Mouse (Mus musculus) forebrain, embryonic 11.5 days (tissue): ENCODE data around the gene Ppp3ca. TPM values are rescaled to one million over a fixed set of nuclear protein-coding genes. Genes with fewer than 3 reads are reported as not detected.

Experiments
- ATAC-seq: fragments of 200-750 bp; cut with Nextera tagmentation; replicated peaks from 2 replicates; pipeline ENCODE4 v1.8.0; 2017; ENCODE audit warnings: moderate TSS enrichment; ENCODE audit not compliant: low FRiP score
- DNase-seq: peaks from one replicate; pipeline ENCODE4 v3.0.0-alpha.2; 2017; ENCODE audit warnings: low spot score
- H3K27ac ChIP-seq: fragments of 300-500 bp; sonication (generic); 2 replicates; pipeline ENCODE4 v1.5.1; 2014; ENCODE audit warnings: low read depth, low read length
- H3K27me3 ChIP-seq: fragments of 300-500 bp; sonication (generic); 2 replicates; pipeline ENCODE4 v1.6.1; 2014; ENCODE audit warnings: mild to moderate bottlenecking, low read length, mixed read lengths; ENCODE audit not compliant: control insufficient read depth, insufficient read depth
- H3K36me3 ChIP-seq: fragments of 300-500 bp; sonication (generic); 2 replicates; pipeline ENCODE4 v1.6.1; 2014; ENCODE audit warnings: mild to moderate bottlenecking, low read length, moderate library complexity, mixed read lengths; ENCODE audit not compliant: control insufficient read depth, insufficient read depth
- H3K4me1 ChIP-seq: fragments of 300-500 bp; sonication (generic); replicated peaks from 2 replicates; pipeline ENCODE4 v1.6.1; 2014; ENCODE audit warnings: low read length, mixed read lengths; ENCODE audit not compliant: control insufficient read depth, insufficient read depth
- H3K4me2 ChIP-seq: fragments of 300-500 bp; sonication (generic); 2 replicates; pipeline ENCODE4 v1.6.1; 2014; ENCODE audit warnings: low read depth, mild to moderate bottlenecking, low read length, moderate library complexity, mixed read lengths; ENCODE audit not compliant: severe bottlenecking
- H3K4me3 ChIP-seq: fragments of 300-500 bp; sonication (generic); 2 replicates; pipeline ENCODE4 v1.5.1; 2014; ENCODE audit warnings: low read depth, low read length
- H3K9ac ChIP-seq: fragments of 300-500 bp; sonication (generic); 2 replicates; pipeline ENCODE4 v1.6.1; 2014; ENCODE audit warnings: low read length
- H3K9me3 ChIP-seq: fragments of 300-500 bp; sonication (generic); 2 replicates; pipeline ENCODE4 v1.6.1; 2016; ENCODE audit warnings: low read length, mixed read lengths; ENCODE audit not compliant: control insufficient read depth
- WGBS: fragments of 180-500 bp; shearing (Covaris S2); extraction: QIAGEN DNeasy Blood & Tissue Kit; methylation state at CpG from one replicate; pipeline ENCODE4 v1.1.7; 2014; 5-methylcytosine and 5-hydroxymethylcytosine counted together
- polyA plus RNA-seq: library from polyadenylated mRNA; unstranded; fragments of >200 nt; fragmentation: Nextera tagmentation; extraction: Ambion mirVana; gene quantifications from 2 replicates; pipeline ENCODE4 v1.2.1, GENCODE M21; 2014

Gene Ppp3ca
- polyA plus RNA-seq, 1 experiment from 2014 or later = 59.0 TPM

DNA sequence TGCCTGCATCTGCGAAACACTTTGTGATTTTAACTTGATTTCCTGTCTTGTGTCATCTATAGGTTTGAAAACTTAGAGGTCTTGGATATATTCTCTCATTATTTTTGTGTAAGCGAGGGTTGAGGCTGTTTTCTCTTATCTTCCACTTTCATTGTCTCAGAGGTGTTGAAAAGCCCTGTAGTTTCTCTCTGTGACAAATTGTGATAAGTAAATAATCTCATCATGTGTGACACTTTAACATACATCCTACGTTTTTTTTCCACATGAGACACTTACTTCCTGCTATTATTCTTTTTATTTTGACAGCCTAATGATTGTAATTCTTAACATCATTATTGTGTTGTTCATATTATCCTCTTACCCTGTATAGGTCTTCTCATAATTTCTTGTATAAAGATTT lies 140.3 kb downstream of the Ppp3ca start:
- no peak overlapping the region for H3K4me2 ChIP-seq
- H3K27me3 ChIP-seq = no peaks in the 10 kb centered on the region
- H3K36me3 ChIP-seq = no peaks in the 10 kb centered on the region
- no peak overlapping the region for H3K4me3 ChIP-seq
- WGBS = 83% methylated on average over 3 of the region's 3 CpGs
- no peaks in the 10 kb centered on the region for H3K9me3 ChIP-seq
- ATAC-seq (no peak), DNase-seq (no peak)
- H3K27ac ChIP-seq = no peak overlapping the region
- no peaks in the 10 kb centered on the region for H3K4me1 ChIP-seq
- H3K9ac ChIP-seq = no peak overlapping the region

DNA sequence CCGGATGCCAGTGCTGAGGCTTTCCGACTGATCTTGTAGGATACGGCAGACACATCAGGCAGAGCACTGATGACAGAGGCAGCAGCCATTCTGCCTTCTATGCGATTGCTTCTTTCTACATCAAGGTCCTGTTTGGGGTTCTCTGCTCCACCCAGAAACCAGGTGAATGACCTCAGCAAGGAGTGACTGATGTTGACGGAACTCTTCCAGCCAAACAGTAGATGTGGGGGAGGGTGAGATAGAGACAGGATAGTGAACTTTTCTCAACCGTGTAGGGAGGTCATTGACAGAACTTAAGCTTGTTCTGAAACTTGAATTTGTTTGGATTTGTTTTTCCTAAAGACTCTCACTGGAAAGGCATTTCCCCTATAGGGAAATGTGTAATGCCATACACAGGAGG lies 142.2 kb downstream of the Ppp3ca start:
- Histone ChIP-seq H3K9me3 (no peaks in the 10 kb centered on the region), H3K4me3 (no peak overlapping the region), H3K9ac (no peak overlapping the region), H3K4me1 (no peaks in the 10 kb centered on the region), H3K27ac (no peak overlapping the region), H3K27me3 (no peaks in the 10 kb centered on the region), H3K36me3 (no peaks in the 10 kb centered on the region), H3K4me2 (no peak overlapping the region)
- no peak for ATAC-seq
- DNase-seq = no peak
- WGBS = 86% methylated on average over 6 of the region's 6 CpGs

DNA sequence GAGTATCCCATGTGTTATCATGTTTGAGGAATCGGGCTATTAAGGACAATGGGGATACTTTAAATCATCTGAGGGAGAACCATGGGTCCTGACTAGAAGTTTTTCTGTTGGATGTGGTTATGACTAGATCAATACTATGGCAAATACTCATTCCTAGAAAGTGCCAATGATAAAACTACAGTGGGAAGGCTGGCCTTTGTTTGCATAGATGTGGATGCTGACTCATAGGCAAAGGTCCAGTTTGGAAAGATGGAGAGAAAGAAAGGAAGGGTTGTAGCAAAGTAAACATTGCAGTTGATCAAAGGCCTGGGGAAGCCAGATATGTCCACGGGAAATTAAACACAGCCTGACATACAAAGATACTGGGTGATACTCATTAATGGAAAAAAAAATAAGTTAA lies 142.9 kb downstream of the Ppp3ca start:
- ATAC-seq = no peak
- H3K36me3 ChIP-seq = no peaks in the 10 kb centered on the region
- DNase-seq = no peak
- H3K9ac ChIP-seq = no peak overlapping the region
- H3K9me3 ChIP-seq = no peaks in the 10 kb centered on the region
- WGBS = 88% methylated on average over 2 of the region's 2 CpGs
- no peaks in the 10 kb centered on the region for H3K4me1 ChIP-seq
- H3K4me2 ChIP-seq = no peak overlapping the region
- no peak overlapping the region for H3K4me3 ChIP-seq
- no peak overlapping the region for H3K27ac ChIP-seq
- no peaks in the 10 kb centered on the region for H3K27me3 ChIP-seq

DNA sequence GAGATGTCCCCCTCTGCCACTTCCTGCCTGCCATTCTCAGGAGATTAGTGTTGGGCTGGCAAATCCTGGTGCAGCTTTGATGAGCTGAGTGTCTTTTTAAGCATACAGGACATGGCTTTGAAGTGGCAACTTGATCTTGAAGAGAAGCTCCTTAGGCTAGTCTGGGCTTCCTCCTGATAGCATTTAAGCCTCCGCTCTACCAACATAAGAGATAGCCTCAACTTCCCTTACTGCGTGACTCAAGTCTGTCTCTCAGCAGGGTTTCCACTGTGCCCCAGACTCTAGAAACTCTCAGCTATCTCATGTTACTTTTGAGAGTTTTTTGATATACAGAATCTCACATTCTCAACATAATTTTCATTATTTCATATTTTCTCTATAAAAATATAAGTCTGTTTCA lies 144.0 kb downstream of the Ppp3ca start:
- Histone ChIP-seq H3K9me3 (no peaks in the 10 kb centered on the region), H3K9ac (no peak overlapping the region), H3K27ac (no peak overlapping the region), H3K4me1 (no peaks in the 10 kb centered on the region), H3K4me2 (no peak overlapping the region), H3K27me3 (no peaks in the 10 kb centered on the region), H3K4me3 (no peak overlapping the region), H3K36me3 (no peaks in the 10 kb centered on the region)
- no peak for DNase-seq
- no peak for ATAC-seq
- WGBS = 80% methylated on average over 2 of the region's 2 CpGs

DNA sequence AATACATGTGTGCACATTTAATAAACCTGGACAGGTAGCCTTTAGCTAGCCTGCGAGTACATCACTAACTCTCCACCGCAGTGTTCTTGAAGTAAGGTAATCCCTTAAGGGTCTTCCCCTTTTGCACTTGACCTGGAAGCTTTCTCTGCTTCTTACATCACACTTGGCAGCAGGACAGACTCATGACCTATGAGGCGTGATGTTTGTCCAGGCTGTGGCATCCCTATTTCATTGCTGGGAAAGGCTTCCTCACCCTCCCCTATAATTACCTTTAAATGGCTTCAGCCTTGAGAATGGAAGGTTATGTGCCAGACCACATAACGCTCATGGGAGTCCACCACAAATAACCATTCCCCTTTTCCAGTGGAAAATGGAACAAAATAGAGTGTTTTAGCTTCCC lies 145.0 kb downstream of the Ppp3ca start:
- Histone ChIP-seq H3K27me3 (no peaks in the 10 kb centered on the region), H3K9ac (no peak overlapping the region), H3K27ac (no peak overlapping the region), H3K4me1 (no peaks in the 10 kb centered on the region), H3K9me3 (no peaks in the 10 kb centered on the region), H3K36me3 (no peaks in the 10 kb centered on the region), H3K4me2 (no peak overlapping the region), H3K4me3 (no peak overlapping the region)
- no peak for ATAC-seq
- DNase-seq = no peak
- WGBS = 92% methylated on average over 4 of the region's 4 CpGs

DNA sequence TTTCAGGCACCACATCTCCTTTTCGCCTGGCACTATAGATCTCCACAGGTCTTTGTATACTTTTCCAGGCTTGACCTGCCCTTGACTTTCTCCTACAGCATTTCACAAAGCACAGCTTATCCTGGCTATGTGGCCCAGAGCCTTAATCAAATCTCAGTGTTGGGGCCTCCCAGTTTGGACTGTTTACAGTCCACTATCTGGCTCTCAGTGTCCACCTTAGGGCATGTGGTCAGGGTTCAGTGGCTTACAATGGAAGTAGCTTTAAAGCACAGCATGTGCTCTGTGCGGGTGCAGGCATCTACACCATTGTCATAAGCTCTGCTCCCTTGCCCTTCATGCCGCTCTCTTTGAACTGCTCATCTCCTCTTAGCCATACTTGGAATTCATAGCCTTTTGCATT lies 146.4 kb downstream of the Ppp3ca start:
- 43% methylated on average over 3 of the region's 3 CpGs for WGBS
- H3K4me1 ChIP-seq = no peaks in the 10 kb centered on the region
- H3K36me3 ChIP-seq = no peaks in the 10 kb centered on the region
- H3K9ac ChIP-seq = no peak overlapping the region
- ATAC-seq (no peak), DNase-seq (no peak)
- no peaks in the 10 kb centered on the region for H3K9me3 ChIP-seq
- H3K27ac ChIP-seq = no peak overlapping the region
- no peak overlapping the region for H3K4me2 ChIP-seq
- H3K27me3 ChIP-seq = no peaks in the 10 kb centered on the region
- H3K4me3 ChIP-seq = no peak overlapping the region

DNA sequence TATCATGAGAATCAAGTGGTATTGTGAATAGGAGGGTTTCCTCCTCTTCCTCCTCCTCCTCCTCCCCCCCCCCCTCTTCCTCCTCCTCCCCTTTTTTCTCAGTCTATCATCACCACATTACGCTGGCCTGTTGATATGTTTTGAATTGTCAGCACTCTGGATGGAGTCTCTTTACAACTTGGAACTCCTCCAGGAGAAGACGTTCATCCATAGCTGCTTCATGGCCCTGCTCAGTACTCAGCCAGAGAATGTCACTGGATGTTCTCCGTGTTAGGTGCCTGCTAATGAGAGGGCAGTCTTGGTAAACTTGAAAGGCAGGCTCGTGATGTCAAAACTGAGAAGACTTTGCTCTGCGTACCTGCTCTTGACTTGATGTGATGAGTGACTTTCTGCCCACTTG lies 149.1 kb downstream of the Ppp3ca start:
- ATAC-seq (no peak), DNase-seq (no peak)
- H3K4me3 ChIP-seq = no peak overlapping the region
- no peak overlapping the region for H3K9ac ChIP-seq
- H3K36me3 ChIP-seq = no peaks in the 10 kb centered on the region
- H3K9me3 ChIP-seq = no peaks in the 10 kb centered on the region
- no peaks in the 10 kb centered on the region for H3K27me3 ChIP-seq
- H3K27ac ChIP-seq = no peak overlapping the region
- WGBS = 91% methylated on average over 5 of the region's 5 CpGs
- H3K4me1 ChIP-seq = no peaks in the 10 kb centered on the region
- H3K4me2 ChIP-seq = no peak overlapping the region

DNA sequence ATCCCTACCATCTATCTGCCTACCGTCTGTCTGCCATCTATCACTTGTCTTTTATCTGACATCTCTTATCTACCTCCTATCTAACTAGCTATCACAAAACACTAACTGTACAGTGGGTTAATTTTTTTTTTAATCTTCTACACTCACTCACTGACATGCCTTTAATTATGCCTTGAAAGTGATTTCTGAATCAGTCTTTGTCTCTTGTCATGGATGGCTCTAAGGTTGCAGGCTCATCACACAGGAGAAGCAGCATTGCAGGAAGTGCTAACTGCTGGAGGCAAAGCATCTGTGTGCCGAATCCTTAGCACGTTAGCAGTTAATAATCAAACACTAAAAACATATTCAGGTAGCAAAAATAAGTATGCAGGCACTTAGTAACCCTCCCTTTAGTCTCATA lies 151.1 kb downstream of the Ppp3ca start:
- no peak overlapping the region for H3K27ac ChIP-seq
- no peak overlapping the region for H3K4me3 ChIP-seq
- H3K4me2 ChIP-seq = no peak overlapping the region
- no peaks in the 10 kb centered on the region for H3K27me3 ChIP-seq
- WGBS = 97% methylated on average over 3 of the region's 3 CpGs
- DNase-seq = no peak
- no peak overlapping the region for H3K9ac ChIP-seq
- no peaks in the 10 kb centered on the region for H3K4me1 ChIP-seq
- H3K9me3 ChIP-seq = no peaks in the 10 kb centered on the region
- no peaks in the 10 kb centered on the region for H3K36me3 ChIP-seq
- ATAC-seq = no peak

DNA sequence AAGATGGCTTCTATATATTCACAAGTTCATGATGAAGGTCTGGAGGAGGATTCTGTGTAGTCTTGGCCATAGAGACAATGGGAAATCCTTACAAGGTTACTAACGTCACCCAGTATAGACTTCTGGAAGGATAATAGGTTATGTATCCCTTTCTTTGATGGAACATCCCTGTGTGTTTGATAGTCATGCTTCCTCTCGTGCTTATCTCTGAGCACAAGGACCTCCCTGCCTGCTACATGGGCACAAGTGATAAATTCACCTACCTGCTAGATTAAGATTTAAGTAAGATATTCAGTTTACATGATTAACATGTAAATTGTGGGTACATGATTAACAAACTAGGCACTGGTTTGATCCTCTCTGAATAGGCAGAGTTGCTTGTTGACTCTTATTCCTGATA lies 152.1 kb downstream of the Ppp3ca start:
- no peak overlapping the region for H3K9ac ChIP-seq
- ATAC-seq (no peak), DNase-seq (no peak)
- no peak overlapping the region for H3K4me3 ChIP-seq
- no peaks in the 10 kb centered on the region for H3K9me3 ChIP-seq
- 87% methylated on average over 2 of the region's 2 CpGs for WGBS
- H3K4me2 ChIP-seq = no peak overlapping the region
- H3K4me1 ChIP-seq = no peaks in the 10 kb centered on the region
- no peaks in the 10 kb centered on the region for H3K36me3 ChIP-seq
- no peaks in the 10 kb centered on the region for H3K27me3 ChIP-seq
- H3K27ac ChIP-seq = no peak overlapping the region
